Mouse (Mus musculus) cortical plate, adult 2 months (tissue): ENCODE measurements around the gene Lin28b.

Experiments
- CTCF ChIP-seq: fragments of 200-500 bp; IDR thresholded peaks from 2 replicates; pipeline ENCODE4 v1.5.1; 2011; ENCODE audit warnings: mild to moderate bottlenecking, control low read depth, low read length; ENCODE audit not compliant: insufficient read depth; ENCODE audit errors: extremely low read depth
- POLR2A ChIP-seq: fragments of 200-500 bp; IDR thresholded peaks from 2 replicates; pipeline ENCODE4 v1.6.1; 2011; ENCODE audit warnings: mild to moderate bottlenecking, low read length, control low read depth; ENCODE audit not compliant: insufficient read depth; ENCODE audit errors: extremely low read depth

- TF ChIP-seq CTCF (no peak), POLR2A (no peak)
These were observed 147.1 kb downstream of the Lin28b start for GRCm38 (mm10) chr10:45339106-45339505.
